Mouse (Mus musculus): Measurements from ENCODE around the gene Kbtbd7. TPM values are rescaled to one million over a fixed set of nuclear protein-coding genes. Genes with fewer than 3 reads are reported as not detected.

Gene Kbtbd7
- 36.5 and 39.8 TPM in 2 replicates for total RNA-seq (2014; rRNA removed)
- 11.3 TPM in 2 replicates for polyA plus RNA-seq (2015; fragmentation: Nextera tagmentation; extraction: Ambion mirVana)

DNA sequence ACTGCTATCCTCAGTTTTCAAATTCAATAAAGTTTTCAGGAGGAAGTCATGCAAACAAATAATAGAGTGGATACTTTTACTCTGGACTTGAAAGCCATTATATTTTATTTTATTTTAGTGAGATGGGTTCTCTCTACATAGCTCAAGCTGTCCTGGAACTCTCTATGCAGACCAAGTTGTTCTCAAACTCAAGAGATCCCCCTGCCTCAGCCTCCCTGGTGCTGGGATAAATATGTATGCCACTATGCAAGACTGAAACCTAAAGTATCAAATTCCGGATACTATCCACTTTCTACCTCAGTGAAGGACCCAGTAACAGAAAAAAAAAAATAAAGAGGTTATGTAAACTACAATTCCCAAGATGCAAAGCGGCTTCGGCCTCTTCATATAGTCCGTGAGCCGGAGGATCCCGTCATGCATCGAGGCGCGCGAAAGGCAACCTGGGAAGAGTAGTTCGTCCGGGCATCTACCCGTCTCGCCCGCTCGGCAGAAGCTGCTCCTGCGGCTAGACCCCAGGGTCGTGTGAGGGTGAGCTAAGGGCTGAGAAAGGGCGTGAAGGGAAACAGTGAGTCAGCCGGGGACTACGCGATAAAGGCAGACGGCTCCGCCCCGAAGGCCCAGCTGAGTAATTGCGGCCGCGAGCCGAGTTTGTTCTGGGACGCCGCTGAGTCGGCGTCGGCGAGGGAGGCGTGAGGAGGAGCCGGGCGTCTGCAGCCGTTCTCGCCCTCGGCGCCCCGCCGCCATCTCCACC lies at the start of gene Kbtbd7:
Kbtbd7 (plus strand) TSS at position 533 of the 751 bp plus-strand sequence.
- H3K9me3 ChIP-seq (ENCODE audit: low read length), result no peaks in the 10 kb centered on the region
- ATAC-seq (ENCODE audit: low FRiP score) (peak; percentile 96), DNase-seq (ENCODE audit: low spot score) (peak; percentile 97)
- whole genome bisulfite sequencing, result under 1% methylated on average over 42 of the region's 44 CpGs
- H3K27ac ChIP-seq (ENCODE audit: low read depth, low read length), result peak within 1 kb of the TSS; percentile 65
- H3K4me3 ChIP-seq (ENCODE audit: low read depth, low read length), result peak within 1 kb of the TSS; percentile 40
- H3K27me3 ChIP-seq (ENCODE audit: insufficient read depth, low read length), result no peaks in the 10 kb centered on the region
- TF ChIP-seq CTCF (IDR thresholded peaks at IDR 0.05), result no peak
- no peaks in the 10 kb centered on the region for H3K4me1 ChIP-seq (ENCODE audit: insufficient read depth, low read length)
- H3K4me2 ChIP-seq (ENCODE audit: low read depth, low read length, poor library complexity, severe bottlenecking), result peak within 1 kb of the TSS; percentile 31
- peak within 1 kb of the TSS; percentile 54 for H3K9ac ChIP-seq (replicated peaks; ENCODE audit: low read length, poor library complexity, severe bottlenecking)
- no peaks in the 10 kb centered on the region; the same call in 1 of the 2 replicates for H3K36me3 ChIP-seq (ENCODE audit: insufficient read depth, low read length)

DNA sequence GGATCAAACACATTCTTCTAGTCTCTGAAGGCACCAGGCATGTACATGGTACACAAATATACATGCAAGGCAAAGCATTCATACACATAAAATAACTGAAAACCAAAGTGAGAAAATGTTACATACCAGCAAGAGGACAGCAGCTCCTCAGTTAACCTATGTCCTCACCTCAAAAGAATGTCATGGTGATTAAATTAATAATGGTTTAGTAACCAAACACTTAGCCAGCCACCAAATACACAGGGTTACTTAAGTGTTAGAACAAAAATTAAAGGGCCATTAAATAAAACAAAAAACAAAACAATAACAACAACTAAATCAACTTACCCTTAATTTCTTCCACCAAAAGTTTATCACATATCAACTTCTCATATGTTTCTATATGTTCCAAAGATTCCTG lies 49.3 kb upstream of the Kbtbd7 start:
- Histone ChIP-seq H3K27ac (ENCODE audit: low read depth, low read length) (no peak overlapping the region), H3K9me3 (ENCODE audit: low read length) (no peaks in the 10 kb centered on the region), H3K4me2 (ENCODE audit: low read depth, low read length, poor library complexity, severe bottlenecking) (no peak overlapping the region), H3K4me3 (ENCODE audit: low read depth, low read length) (no peak overlapping the region), H3K4me1 (ENCODE audit: insufficient read depth, low read length) (no peaks in the 10 kb centered on the region), H3K27me3 (ENCODE audit: insufficient read depth, low read length) (no peaks in the 10 kb centered on the region), H3K36me3 (ENCODE audit: insufficient read depth, low read length) (no peaks in the 10 kb centered on the region; the same call in 1 of the 2 replicates), H3K9ac (replicated peaks; ENCODE audit: low read length, poor library complexity, severe bottlenecking) (no peak overlapping the region)
- no peak for ATAC-seq (ENCODE audit: low FRiP score)
- TF ChIP-seq CTCF (IDR thresholded peaks at IDR 0.05), result no peak
- DNase-seq (ENCODE audit: low spot score), result no peak

DNA sequence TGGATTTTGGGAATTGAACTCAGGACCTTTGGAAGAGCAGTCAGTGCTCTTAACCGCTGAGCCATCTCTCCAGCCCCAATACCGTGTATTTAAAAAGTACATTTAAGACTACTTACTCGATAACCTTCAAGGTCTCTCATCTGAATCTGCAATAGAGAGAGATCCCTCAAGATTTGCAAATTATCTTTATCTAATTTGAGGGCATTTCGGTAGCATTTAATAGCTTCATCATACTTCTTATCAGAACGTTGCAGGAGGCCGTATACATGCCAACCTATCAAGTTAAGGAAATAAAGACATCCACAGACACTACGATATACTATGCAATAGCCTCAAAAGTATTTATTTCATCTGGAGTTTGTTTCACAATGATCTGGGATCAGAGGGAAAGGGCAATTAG lies 43.2 kb upstream of the Kbtbd7 start:
- ATAC-seq (ENCODE audit: low FRiP score), result no peak
- WGBS, result 91% methylated on average over 7 of the region's 7 CpGs

DNA sequence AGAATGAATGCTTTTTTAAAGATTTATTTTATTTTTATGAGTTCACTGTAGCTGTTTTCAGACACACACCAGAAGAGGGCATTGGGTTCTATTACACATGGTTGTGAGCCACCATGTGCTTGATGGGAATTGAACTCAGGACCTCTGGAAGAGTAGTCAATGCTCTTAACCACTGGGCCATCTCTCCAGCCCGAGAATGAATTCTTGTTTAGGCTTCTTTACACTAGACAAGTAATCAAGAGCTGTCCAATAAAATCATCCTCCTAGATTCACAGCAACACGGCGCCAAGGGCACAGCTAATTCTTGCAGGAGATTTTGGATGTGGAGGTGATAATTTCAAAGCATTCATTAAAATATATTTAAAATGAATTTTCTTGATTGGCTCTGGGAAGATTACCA lies 38.0 kb upstream of the Kbtbd7 start:
- ATAC-seq (ENCODE audit: low FRiP score) (no peak), DNase-seq (ENCODE audit: low spot score) (no peak)
- Histone ChIP-seq H3K27me3 (ENCODE audit: insufficient read depth, low read length) (no peaks in the 10 kb centered on the region), H3K36me3 (ENCODE audit: insufficient read depth, low read length) (no peaks in the 10 kb centered on the region), H3K9ac (replicated peaks; ENCODE audit: low read length, poor library complexity, severe bottlenecking) (no peak overlapping the region), H3K4me2 (ENCODE audit: low read depth, low read length, poor library complexity, severe bottlenecking) (no peak overlapping the region), H3K27ac (ENCODE audit: low read depth, low read length) (no peak overlapping the region), H3K9me3 (ENCODE audit: low read length) (no peaks in the 10 kb centered on the region), H3K4me1 (ENCODE audit: insufficient read depth, low read length) (peaks cover 10% of the 10 kb centered on the region), H3K4me3 (ENCODE audit: low read depth, low read length) (no peak overlapping the region)
- 92% methylated on average over 3 of the region's 3 CpGs for WGBS
- no peak for TF ChIP-seq CTCF (IDR thresholded peaks at IDR 0.05)

More for the DNA sequence above, 43.2 kb upstream of the Kbtbd7 start:
- no peak overlapping the region for H3K4me2 ChIP-seq (ENCODE audit: low read depth, low read length, poor library complexity, severe bottlenecking)
- no peak for DNase-seq (ENCODE audit: low spot score)
- H3K9me3 ChIP-seq (ENCODE audit: low read length), result no peaks in the 10 kb centered on the region
- H3K9ac ChIP-seq (replicated peaks; ENCODE audit: low read length, poor library complexity, severe bottlenecking), result no peak overlapping the region
- H3K4me1 ChIP-seq (ENCODE audit: insufficient read depth, low read length), result no peaks in the 10 kb centered on the region
- no peaks in the 10 kb centered on the region for H3K27me3 ChIP-seq (ENCODE audit: insufficient read depth, low read length)
- no peak overlapping the region for H3K4me3 ChIP-seq (ENCODE audit: low read depth, low read length)
- no peaks in the 10 kb centered on the region; the same call in 1 of the 2 replicates for H3K36me3 ChIP-seq (ENCODE audit: insufficient read depth, low read length)
- no peak overlapping the region for H3K27ac ChIP-seq (ENCODE audit: low read depth, low read length)
- no peak for TF ChIP-seq CTCF (IDR thresholded peaks at IDR 0.05)

DNA sequence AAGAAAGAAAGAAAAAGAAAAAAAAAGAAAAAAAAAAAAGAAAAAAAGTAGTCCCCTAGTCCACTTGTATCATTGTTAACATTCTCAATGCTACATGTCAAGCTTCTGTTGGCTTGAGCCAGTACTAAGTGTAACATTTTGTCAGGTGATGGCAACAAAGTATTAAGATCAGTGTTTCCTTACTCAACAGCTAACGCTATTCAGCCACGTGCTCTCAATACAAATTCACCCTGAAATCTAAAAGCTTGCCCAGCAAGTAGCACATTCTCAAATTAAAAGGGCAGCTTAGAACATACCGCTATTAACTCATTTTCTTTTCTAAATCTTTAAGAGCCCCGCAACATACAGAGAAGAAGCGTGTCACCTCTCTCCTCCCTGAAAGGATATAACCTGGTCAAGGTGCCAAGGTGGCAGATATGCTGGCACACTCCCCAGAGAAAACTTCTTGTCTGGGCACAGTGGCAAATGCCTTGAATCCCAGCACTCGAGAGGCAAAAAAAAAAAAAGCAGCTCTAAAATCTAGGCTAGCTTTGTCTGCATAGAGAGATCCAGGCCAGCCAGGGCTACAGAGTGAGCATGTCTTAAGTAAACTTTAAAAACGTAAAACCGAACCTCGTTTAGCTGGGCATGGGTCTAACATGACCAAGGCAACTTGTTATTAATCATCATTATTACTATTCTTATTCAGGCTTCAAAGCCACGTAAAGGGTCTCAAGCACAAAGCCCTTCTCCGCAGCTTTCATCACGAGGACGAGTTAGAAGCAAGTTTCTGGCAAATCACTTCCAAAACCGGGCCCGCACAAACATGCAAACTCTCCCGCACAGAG lies 36.7 kb upstream of the Kbtbd7 start:
- TF ChIP-seq CTCF (IDR thresholded peaks at IDR 0.05), result no peak
- Histone ChIP-seq H3K27ac (ENCODE audit: low read depth, low read length) (peak overlapping the region; percentile 81; the same call in 1 of the 2 replicates), H3K4me2 (ENCODE audit: low read depth, low read length, poor library complexity, severe bottlenecking) (peak overlapping the region; percentile 77), H3K9me3 (ENCODE audit: low read length) (no peaks in the 10 kb centered on the region), H3K4me3 (ENCODE audit: low read depth, low read length) (peak overlapping the region; percentile 86), H3K36me3 (ENCODE audit: insufficient read depth, low read length) (no peaks in the 10 kb centered on the region), H3K9ac (replicated peaks; ENCODE audit: low read length, poor library complexity, severe bottlenecking) (peak overlapping the region; percentile 61), H3K4me1 (ENCODE audit: insufficient read depth, low read length) (peaks cover 10% of the 10 kb centered on the region), H3K27me3 (ENCODE audit: insufficient read depth, low read length) (no peaks in the 10 kb centered on the region)
- DNase-seq (ENCODE audit: low spot score), result peak; percentile 5
- under 1% methylated on average over 16 of the region's 16 CpGs for WGBS
- no peak for ATAC-seq (ENCODE audit: low FRiP score)

All from midbrain, postnatal 0 days (tissue).